Mouse (Mus musculus) erythroblast, embryonic 14.5 days (primary cell): Measurements from ENCODE around the gene Cd19.

Experiments used
- GATA1 ChIP-seq: IDR thresholded peaks from 2 replicates; pipeline ENCODE4 v1.6.1; 2012; ENCODE audit warnings: low read length, inconsistent platforms, mixed read lengths
- TAL1 ChIP-seq: IDR thresholded peaks from 3 replicates; pipeline ENCODE4 v1.6.1; 2012; ENCODE audit warnings: low read length, inconsistent platforms, mixed read lengths

GRCm38 (mm10) chr7:126397822-126398221, 16.9 kb downstream of the Cd19 start:
- TF ChIP-seq GATA1, result no peak
- no peak for TF ChIP-seq TAL1
